Mouse (Mus musculus): ENCODE results near the gene Cxadr. TPM values are rescaled to one million over a fixed set of nuclear protein-coding genes. Genes with fewer than 3 reads are reported as not detected.

Gene Cxadr
- polyA plus RNA-seq, 1 experiment from 2014 or later, result 53.7 TPM

DNA sequence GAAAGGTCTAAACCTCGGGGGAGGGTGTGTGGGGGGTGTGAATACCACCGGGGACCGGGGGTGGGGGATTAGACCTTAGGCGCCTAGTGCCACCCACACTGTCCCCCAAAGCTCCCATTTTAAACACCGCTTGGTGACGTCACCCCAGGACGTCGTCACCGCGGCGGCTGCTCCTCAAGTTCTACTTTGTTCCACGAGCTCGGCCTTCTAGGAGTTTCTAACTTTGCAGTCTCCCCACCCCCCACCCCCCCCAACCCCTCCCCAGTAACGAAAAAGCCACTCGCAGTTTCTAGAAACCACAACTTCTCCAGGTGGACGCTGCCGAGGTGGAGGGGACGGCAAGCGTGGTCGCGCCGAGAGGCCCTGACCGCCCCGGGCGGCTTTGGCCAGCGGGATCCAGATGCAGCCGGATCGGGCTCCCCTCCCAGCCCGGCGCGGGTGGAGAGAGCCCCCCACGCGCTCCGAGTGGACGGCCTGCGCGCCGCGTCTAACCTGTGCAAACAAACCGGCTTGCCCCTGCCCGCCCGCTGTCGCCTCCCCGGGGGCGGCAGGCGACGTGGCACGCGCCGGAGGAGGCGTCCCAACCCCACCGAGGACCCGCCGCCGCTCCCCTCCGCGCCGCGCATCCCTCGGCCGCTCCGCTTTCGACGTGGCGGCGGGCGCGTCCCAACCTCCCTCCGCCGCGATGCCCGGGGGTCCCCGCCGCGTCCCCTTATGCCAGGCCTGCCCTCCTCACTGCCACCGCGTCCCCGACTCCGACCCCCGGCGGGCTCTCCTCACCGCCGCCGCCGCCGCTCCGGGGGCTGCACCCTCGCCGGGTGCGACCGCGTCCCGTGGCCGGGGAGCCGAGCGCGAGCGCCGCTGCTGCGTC, 74.8 kb downstream of the Cxadr start:
- Histone ChIP-seq H3K27me3 (replicated peaks) (no peaks in the 10 kb centered on the region), H3K9me3 (no peaks in the 10 kb centered on the region), H3K36me3 (no peaks in the 10 kb centered on the region), H3K4me2 (replicated peaks) (peak overlapping the region; percentile 73), H3K27ac (peak overlapping the region; percentile 71), H3K4me3 (replicated peaks) (peak overlapping the region; percentile 93), H3K9ac (peak overlapping the region; percentile 92), H3K4me1 (replicated peaks) (no peaks in the 10 kb centered on the region)
- WGBS, result under 1% methylated on average over 70 of the region's 100 CpGs
- ATAC-seq, result peak; percentile 71

- WGBS, result 3% methylated on average over 56 of the region's 57 CpGs
Measured at GRCm38 (mm10) chr16:78376745-78377570, 75.7 kb downstream of the Cxadr start, which contains the start of gene Btg3. Gene Btg3, minus strand, starts transcription at chr16:78377192.

GRCm38 (mm10) chr16:78378493-78378892, 77.2 kb downstream of the Cxadr start:
- H3K9ac ChIP-seq, result no peak overlapping the region
- WGBS, result 73% methylated on average over 5 of the region's 5 CpGs
- no peak for ATAC-seq
- no peak overlapping the region for H3K27ac ChIP-seq
- no peaks in the 10 kb centered on the region for H3K36me3 ChIP-seq
- H3K27me3 ChIP-seq (replicated peaks), result no peaks in the 10 kb centered on the region
- no peaks in the 10 kb centered on the region for H3K9me3 ChIP-seq
- no peak overlapping the region for H3K4me2 ChIP-seq (replicated peaks)
- no peaks in the 10 kb centered on the region for H3K4me1 ChIP-seq (replicated peaks)
- H3K4me3 ChIP-seq (replicated peaks), result no peak overlapping the region

More at GRCm38 (mm10) chr16:78376745-78377570, 75.7 kb downstream of the Cxadr start, which contains the start of gene Btg3:
- peak within 1 kb of the TSS; percentile 92 for H3K9ac ChIP-seq
- H3K4me1 ChIP-seq (replicated peaks), result no peaks in the 10 kb centered on the region
- H3K27me3 ChIP-seq (replicated peaks), result no peaks in the 10 kb centered on the region
- H3K4me3 ChIP-seq (replicated peaks), result peak within 1 kb of the TSS; percentile 93
- ATAC-seq, result peak; percentile 98
- H3K9me3 ChIP-seq, result no peaks in the 10 kb centered on the region
- H3K4me2 ChIP-seq (replicated peaks), result peak within 1 kb of the TSS; percentile 73
- H3K36me3 ChIP-seq, result no peaks in the 10 kb centered on the region
- peak within 1 kb of the TSS; percentile 71 for H3K27ac ChIP-seq

DNA sequence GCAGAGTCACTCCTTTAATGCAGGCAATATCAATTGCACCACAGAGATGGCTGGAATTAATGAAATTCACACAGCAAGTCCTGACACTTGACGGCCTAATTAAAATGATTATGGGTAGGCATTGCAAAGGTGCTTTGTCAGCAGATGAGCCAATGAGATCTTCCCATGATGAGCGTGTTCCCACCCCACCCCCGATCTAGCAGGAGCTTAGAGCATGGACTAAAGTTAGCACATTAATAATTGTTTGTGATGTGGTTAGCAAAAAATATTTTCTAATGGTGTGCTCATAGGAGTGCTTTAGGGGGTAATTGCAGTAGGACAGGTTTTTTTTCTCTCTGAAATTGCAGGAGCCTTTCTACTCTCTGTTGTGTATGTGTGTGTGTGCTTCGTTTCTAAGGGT, 87.8 kb downstream of the Cxadr start:
- no peaks in the 10 kb centered on the region for H3K4me1 ChIP-seq (replicated peaks)
- H3K27me3 ChIP-seq (replicated peaks), result no peaks in the 10 kb centered on the region
- no peaks in the 10 kb centered on the region for H3K36me3 ChIP-seq
- H3K4me3 ChIP-seq (replicated peaks), result no peak overlapping the region
- H3K9ac ChIP-seq, result no peak overlapping the region
- no peak overlapping the region for H3K4me2 ChIP-seq (replicated peaks)
- H3K27ac ChIP-seq, result no peak overlapping the region
- 76% methylated on average over 4 of the region's 4 CpGs for WGBS
- no peaks in the 10 kb centered on the region for H3K9me3 ChIP-seq
- ATAC-seq, result no peak

DNA sequence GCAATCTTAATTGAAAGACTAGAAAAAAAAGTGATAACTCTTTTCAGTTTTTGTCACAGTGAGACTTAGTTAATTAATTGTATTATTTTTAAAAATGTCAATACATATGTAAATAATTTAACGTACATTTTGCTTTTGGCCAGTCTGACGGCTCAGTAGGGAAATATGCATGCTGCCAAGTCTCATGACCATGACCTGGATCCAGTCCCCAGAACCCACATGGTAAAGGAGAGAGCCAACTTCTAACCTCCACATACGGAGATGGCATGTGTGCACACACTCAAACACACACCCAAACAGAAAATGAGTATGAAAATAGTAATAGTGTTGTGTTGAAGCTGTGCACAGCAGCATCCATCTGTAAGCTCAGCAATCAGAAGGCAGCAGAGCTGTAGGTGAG, 88.7 kb downstream of the Cxadr start:
- Histone ChIP-seq H3K27ac (no peak overlapping the region), H3K27me3 (replicated peaks) (no peaks in the 10 kb centered on the region), H3K36me3 (no peaks in the 10 kb centered on the region), H3K9ac (no peak overlapping the region), H3K4me1 (replicated peaks) (no peaks in the 10 kb centered on the region), H3K4me2 (replicated peaks) (no peak overlapping the region), H3K9me3 (no peaks in the 10 kb centered on the region), H3K4me3 (replicated peaks) (no peak overlapping the region)
- WGBS, result 82% methylated on average over 3 of the region's 3 CpGs
- ATAC-seq, result no peak

- Histone ChIP-seq H3K27me3 (replicated peaks) (no peaks in the 10 kb centered on the region), H3K9ac (no peak overlapping the region), H3K9me3 (no peaks in the 10 kb centered on the region), H3K27ac (no peak overlapping the region), H3K4me2 (replicated peaks) (no peak overlapping the region), H3K4me1 (replicated peaks) (no peaks in the 10 kb centered on the region), H3K36me3 (no peaks in the 10 kb centered on the region), H3K4me3 (replicated peaks) (no peak overlapping the region)
- WGBS, result 66% methylated on average over 2 of the region's 2 CpGs
- ATAC-seq, result no peak
Measured at GRCm38 (mm10) chr16:78391354-78391753, 90.1 kb downstream of the Cxadr start.

GRCm38 (mm10) chr16:78398734-78399133, 97.4 kb downstream of the Cxadr start:
- H3K36me3 ChIP-seq, result no peaks in the 10 kb centered on the region
- H3K4me1 ChIP-seq (replicated peaks), result no peaks in the 10 kb centered on the region
- H3K9me3 ChIP-seq, result no peaks in the 10 kb centered on the region
- ATAC-seq, result no peak
- no peaks in the 10 kb centered on the region for H3K27me3 ChIP-seq (replicated peaks)
- no peak overlapping the region for H3K9ac ChIP-seq
- no peak overlapping the region for H3K4me2 ChIP-seq (replicated peaks)
- H3K27ac ChIP-seq, result no peak overlapping the region
- WGBS, result 84% methylated on average over 6 of the region's 6 CpGs
- H3K4me3 ChIP-seq (replicated peaks), result no peak overlapping the region

GRCm38 (mm10) chr16:78399423-78399822, 98.1 kb downstream of the Cxadr start:
- Histone ChIP-seq H3K27me3 (replicated peaks) (no peaks in the 10 kb centered on the region), H3K36me3 (no peaks in the 10 kb centered on the region), H3K4me3 (replicated peaks) (no peak overlapping the region), H3K4me1 (replicated peaks) (no peaks in the 10 kb centered on the region), H3K27ac (no peak overlapping the region), H3K9me3 (no peaks in the 10 kb centered on the region), H3K9ac (no peak overlapping the region), H3K4me2 (replicated peaks) (no peak overlapping the region)
- WGBS, result 89% methylated on average over 3 of the region's 3 CpGs
- ATAC-seq, result no peak

GRCm38 (mm10) chr16:78402316-78402715, 101.0 kb downstream of the Cxadr start:
- Histone ChIP-seq H3K9me3 (no peaks in the 10 kb centered on the region), H3K27ac (no peak overlapping the region), H3K27me3 (replicated peaks) (no peaks in the 10 kb centered on the region), H3K4me1 (replicated peaks) (no peaks in the 10 kb centered on the region), H3K4me2 (replicated peaks) (no peak overlapping the region), H3K4me3 (replicated peaks) (no peak overlapping the region), H3K36me3 (no peaks in the 10 kb centered on the region), H3K9ac (no peak overlapping the region)
- ATAC-seq, result no peak
- WGBS, result 38% methylated on average over 2 of the region's 2 CpGs

DNA sequence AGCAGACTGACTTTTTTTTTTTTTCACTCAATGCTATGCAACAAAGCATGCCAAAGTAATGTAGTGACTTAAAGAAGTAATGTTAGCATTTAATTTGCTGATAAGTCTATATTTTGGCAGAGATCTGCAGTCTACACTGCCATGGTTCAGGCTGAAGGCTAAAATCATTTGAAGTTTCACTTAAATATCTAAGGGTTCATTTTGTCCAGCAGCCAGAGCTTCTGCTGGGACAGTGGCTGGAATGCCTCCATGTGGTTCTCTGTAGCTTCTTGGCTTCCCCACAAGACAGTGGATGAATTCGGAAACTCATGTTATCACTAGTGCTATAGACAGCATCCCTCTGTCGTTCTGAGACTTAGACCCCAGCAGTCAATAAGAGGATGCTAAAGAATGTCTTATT, 105.4 kb downstream of the Cxadr start:
- Histone ChIP-seq H3K9ac (no peak overlapping the region), H3K36me3 (no peaks in the 10 kb centered on the region), H3K4me1 (replicated peaks) (no peaks in the 10 kb centered on the region), H3K4me2 (replicated peaks) (no peak overlapping the region), H3K9me3 (no peaks in the 10 kb centered on the region), H3K4me3 (replicated peaks) (no peak overlapping the region), H3K27ac (no peak overlapping the region), H3K27me3 (replicated peaks) (no peaks in the 10 kb centered on the region)
- WGBS, result 68% methylated on average over 2 of the region's 2 CpGs
- no peak for ATAC-seq

- Histone ChIP-seq H3K9me3 (no peaks in the 10 kb centered on the region), H3K27ac (no peak overlapping the region), H3K9ac (no peak overlapping the region), H3K4me2 (replicated peaks) (no peak overlapping the region), H3K4me3 (replicated peaks) (no peak overlapping the region), H3K27me3 (replicated peaks) (no peaks in the 10 kb centered on the region), H3K36me3 (no peaks in the 10 kb centered on the region), H3K4me1 (replicated peaks) (no peaks in the 10 kb centered on the region)
- 88% methylated on average over 6 of the region's 6 CpGs for WGBS
- no peak for ATAC-seq
Measured at GRCm38 (mm10) chr16:78407855-78408254, 106.6 kb downstream of the Cxadr start.

All from intestine, embryonic 15.5 days (tissue).